Mouse (Mus musculus): ENCODE results near the gene Gm20503.
A peak's percentile ranks its signal among the peaks of the same experiment; 100 is the strongest.

The Gm20503 gene

DNA sequence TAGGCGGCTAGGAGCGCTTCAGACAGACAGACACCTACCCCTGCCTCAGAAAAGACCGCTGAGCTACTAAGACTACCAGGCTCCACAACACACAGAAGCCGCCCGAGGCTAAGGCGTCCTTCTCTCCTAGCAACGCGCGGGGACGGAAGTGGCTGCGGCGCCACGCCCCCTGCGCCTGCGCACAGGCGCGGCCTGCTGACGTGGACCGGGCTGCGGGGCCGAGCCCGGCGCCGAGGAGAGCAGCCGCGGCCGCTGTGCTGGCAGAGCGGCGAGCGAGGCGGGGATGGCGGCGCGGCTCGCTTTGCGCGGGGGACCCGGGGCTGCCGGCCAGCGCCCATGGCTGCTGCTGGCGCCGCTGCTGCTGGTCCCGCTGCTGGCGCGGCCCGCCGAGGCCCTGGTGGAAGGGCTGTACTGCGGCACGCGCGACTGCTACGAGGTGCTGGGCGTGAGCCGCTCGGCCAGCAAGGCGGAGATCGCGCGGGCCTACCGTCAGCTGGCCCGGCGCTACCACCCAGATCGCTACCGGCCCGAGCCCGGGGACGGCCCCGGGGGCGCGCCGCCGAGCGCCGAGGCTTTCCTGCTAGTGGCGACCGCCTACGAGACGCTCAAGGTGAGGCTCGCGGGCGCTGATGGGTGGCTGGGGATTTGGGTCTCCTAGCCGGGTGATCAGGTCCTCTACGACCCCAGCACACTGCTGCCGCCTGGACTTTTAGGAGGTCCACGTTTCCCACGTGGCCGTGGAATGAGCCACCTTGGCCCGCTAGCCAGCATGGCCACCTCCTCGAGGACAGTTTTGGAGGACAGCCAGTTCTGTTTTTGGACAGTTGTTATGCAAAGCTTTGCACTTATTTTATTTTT, at the start of gene Gm20503:
Gene Gm20503 (plus strand): TSS at position 263 of the 858 bp plus-strand sequence.
- DNase-seq: peak; percentile 93 to 96

GRCm38 (mm10) chr4:58961719-58962118, 41.3 kb upstream of the Gm20503 start:
- no peak for DNase-seq

DNA sequence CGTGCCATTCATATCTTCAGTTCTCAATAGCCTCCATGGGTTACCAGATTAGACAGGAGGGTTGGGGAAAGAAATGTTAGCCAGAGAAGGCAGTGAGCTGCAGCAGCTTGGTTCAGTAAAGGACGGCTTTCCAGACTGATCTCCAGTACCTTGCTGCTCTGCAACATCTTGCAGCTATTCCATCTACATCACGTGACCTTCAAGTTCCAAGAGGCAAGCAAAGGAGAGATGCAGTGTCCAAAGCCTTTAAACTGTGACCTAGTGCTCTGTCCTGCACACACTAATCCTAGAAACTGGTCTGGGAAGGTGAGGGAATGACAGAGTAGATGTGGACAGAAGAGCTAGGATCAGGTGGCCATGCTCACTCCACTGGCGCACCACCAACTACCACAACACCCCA, 39.7 kb upstream of the Gm20503 start:
- no peak for DNase-seq

DNA sequence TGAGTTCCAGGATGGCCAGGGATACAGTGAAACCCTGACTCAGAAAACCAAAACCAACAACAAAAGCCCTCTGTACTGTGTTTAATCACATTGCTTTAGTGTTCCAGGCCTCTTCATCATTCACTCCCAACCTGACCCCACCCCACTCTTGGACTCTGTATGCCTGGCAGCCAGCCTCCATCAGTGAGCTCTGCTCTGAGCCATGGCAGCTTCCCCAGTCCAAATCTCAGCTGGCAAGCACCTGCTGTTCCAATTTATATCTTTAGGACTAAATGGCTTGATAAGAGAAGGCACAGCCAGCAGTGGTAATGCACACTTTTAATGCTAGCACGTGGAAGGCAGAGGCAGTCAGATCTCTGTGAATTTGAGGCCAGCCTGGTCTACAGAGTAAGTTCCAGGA, 37.9 kb upstream of the Gm20503 start:
- no peak for DNase-seq

GRCm38 (mm10) chr4:58970678-58971077, 32.3 kb upstream of the Gm20503 start:
- DNase-seq: no peak

- DNase-seq: no peak
Measured at GRCm38 (mm10) chr4:58975711-58976110, 27.3 kb upstream of the Gm20503 start.

- no peak for DNase-seq
Measured at GRCm38 (mm10) chr4:58981421-58981820, 21.6 kb upstream of the Gm20503 start.

DNA sequence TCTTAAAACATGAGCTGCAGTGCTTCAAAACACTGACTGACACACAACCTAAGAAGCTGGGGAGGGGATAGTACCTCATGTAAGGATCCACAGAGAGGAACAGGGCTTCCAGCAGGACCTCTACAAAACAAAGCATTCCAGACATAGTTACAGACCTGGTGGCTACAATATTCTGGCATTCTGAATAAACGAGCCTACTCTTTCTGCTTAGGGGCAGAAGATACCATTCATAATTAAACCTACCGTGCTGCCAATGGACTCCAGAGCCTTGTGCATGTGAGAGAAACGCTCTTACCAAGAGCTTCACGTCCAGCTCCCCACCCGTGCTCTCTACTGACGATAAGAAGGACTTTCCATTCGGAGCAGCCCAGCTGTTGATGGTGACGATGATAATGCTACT, 20.2 kb upstream of the Gm20503 start:
- no peak for DNase-seq

DNA sequence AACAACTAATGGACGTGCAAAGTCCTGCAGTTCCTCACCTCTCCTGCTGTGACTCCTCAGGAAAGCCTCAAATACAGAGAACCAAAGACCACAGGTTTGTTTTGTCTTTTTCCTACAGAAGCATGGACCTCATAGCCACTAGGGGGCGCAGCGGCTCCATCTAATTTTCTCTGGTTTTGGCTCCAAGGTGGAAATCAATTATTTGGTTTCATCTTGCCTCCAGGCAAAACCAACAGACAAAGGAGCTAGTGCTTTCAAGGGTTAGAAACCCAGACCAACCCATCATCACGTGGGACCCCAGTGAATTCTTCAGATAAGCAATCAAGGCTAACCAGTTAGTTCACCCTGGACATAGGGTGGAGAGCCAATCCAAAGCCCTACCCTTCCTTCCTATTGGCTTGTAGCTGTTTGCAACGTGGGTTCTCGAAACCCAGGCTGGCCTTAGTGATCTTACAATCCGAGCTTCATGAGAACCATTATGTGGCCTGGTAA, 17.8 kb upstream of the Gm20503 start:
- peak; percentile 75 to 91 for DNase-seq

- DNase-seq: peak; percentile 92 to 93
Measured at GRCm38 (mm10) chr4:58986540-58987190, 16.3 kb upstream of the Gm20503 start, which contains the start of gene Ptgr1. Ptgr1 (minus strand) TSS chr4:58987119.

- peak; percentile 66 to 70 for DNase-seq
Measured at GRCm38 (mm10) chr4:58989303-58989898, 13.6 kb upstream of the Gm20503 start.

GRCm38 (mm10) chr4:58990609-58991434, 12.2 kb upstream of the Gm20503 start:
- no peak for DNase-seq

GRCm38 (mm10) chr4:58992195-58992594, 10.8 kb upstream of the Gm20503 start:
- DNase-seq: no peak

- DNase-seq: no peak
Measured at GRCm38 (mm10) chr4:58994762-58995161, 8.2 kb upstream of the Gm20503 start, which contains the start of gene Dnajc25. Dnajc25 (plus strand) TSS chr4:58995062.

- DNase-seq: no peak
Measured at GRCm38 (mm10) chr4:58995251-58995693, 7.7 kb upstream of the Gm20503 start.

- DNase-seq: peak; percentile 59 to 75
Measured at GRCm38 (mm10) chr4:58997081-58997480, 5.9 kb upstream of the Gm20503 start.

DNA sequence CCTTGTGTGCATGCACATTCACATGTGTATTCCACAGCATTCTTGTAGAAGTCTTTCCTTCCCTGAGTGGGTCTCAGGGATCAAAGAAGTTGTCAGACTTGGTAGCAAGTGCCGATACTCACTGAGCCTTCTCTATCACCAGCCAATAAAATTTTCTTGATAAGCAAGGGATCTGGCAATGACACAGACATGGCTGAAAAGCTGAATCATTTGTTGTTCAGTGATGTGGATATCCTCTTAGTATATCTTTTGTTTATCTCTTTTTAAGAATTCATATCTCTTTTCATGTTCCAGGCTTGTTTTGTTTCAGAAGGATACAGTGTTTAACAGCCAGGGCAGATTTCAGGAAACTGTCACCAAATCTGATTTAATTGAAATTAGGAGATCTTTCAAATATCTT, 4.3 kb upstream of the Gm20503 start:
- no peak for DNase-seq

GRCm38 (mm10) chr4:58999686-59000085, 3.3 kb upstream of the Gm20503 start:
- peak; percentile 72 to 86 for DNase-seq

DNA sequence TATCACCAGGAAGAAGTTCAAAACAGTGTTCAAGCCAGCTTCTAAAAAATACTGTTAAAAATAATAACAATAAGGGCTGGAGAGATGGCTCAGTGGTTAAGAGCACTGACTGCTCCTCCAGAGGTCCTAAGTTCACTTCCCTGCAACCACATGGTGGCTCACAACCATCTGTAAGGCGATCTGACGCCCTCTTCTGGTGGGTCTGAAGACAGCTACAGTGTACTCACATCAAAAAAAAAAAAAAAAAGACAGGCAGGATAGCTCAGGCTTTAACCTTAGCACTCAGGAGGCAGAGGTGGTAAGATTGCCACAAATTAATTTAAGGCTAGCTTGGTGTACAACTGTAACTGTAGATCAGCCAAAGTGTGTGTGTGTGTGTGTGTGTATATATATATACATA, 2.4 kb upstream of the Gm20503 start:
- DNase-seq: peak; percentile 45 to 73

- peak; percentile 30 to 55 for DNase-seq
Measured at GRCm38 (mm10) chr4:59003806-59004200, 793 bp downstream of the Gm20503 start.

GRCm38 (mm10) chr4:59006211-59006610, 3.2 kb downstream of the Gm20503 start:
- no peak for DNase-seq

DNA sequence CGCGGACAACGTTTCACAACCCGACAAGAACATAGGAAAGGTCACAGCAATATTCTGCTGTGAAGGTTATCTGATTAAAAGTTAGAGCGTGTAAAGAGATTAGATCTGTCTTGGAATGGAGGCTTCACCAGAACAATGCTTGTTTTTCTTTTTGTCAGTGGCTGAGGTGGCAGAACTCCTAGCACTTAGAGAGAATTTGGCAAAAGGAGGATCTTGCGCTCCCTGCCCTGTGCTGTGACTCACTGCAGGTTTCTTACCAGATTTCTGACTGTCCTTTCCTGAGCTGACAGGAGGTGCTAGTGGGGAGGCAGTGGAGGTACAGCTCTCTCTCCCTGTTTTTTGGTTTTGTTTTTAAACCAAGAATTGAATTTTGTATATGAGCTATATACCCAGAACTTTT, 4.0 kb downstream of the Gm20503 start:
- DNase-seq: no peak

Data from kidney, postnatal 36 days (tissue).